Mouse (Mus musculus): ENCODE measurements around the gene Sohlh2. TPM values are rescaled to one million over a fixed set of nuclear protein-coding genes. Genes with fewer than 3 reads are reported as not detected.

Gene Sohlh2
- polyA plus RNA-seq, 1 experiment from 2014 or later, result not detected

GRCm38 (mm10) chr3:55250631-55251030 lies 68.8 kb downstream of the Sohlh2 start:
- TF ChIP-seq CTCF (IDR thresholded peaks at IDR 0.05), result no peak
- in situ Hi-C loops (cut with MboI; ENCODE audit: low pct_unique_long_range_greater_than_20kb), result no loop called here
- ChIA-PET POLR2A (interaction anchor here (1.0 kb wide), 1 partner anchor 8 kb away, joined by 3 read pairs; the partner anchor contains the start of gene Dclk1), CTCF (interaction anchor here (0.7 to 1.8 kb wide), 11 partner anchors 8 to 211 kb away, joined by 3 to 9 read pairs (median 3); partner anchors contain the start of gene Dclk1)
- no peaks in the 10 kb centered on the region for H3K27me3 ChIP-seq
- ATAC-seq (no peak), DNase-seq (ENCODE audit: low read depth, low spot score) (no peak)

Other genes with a start within 250 kb of the Sohlh2 start
- 0.31 TPM for gene Ccna1, start 126.5 kb upstream of the Sohlh2 start, polyA plus RNA-seq (2021)
- 69.2 TPM for gene Spg20, start 69.9 kb upstream of the Sohlh2 start, polyA plus RNA-seq (2021)
- 0.10 TPM for gene Ccdc169, start 44.7 kb upstream of the Sohlh2 start, polyA plus RNA-seq (2021)
- gene Dclk1, start 60.3 kb downstream of the Sohlh2 start, polyA plus RNA-seq (2021), result 16.7 TPM

Data from Patski (cell line).